Mouse (Mus musculus): Measurements from ENCODE around the gene Raver1.

Gene Raver1

GRCm38 (mm10) chr9:21041308-21041707, 50.5 kb downstream of the Raver1 start:
- DNase-seq (ENCODE audit: low spot score in 2 of 2), result no peak

GRCm38 (mm10) chr9:21039779-21040178, 52.0 kb downstream of the Raver1 start:
- no peak for DNase-seq (ENCODE audit: low spot score in 2 of 2)

DNA sequence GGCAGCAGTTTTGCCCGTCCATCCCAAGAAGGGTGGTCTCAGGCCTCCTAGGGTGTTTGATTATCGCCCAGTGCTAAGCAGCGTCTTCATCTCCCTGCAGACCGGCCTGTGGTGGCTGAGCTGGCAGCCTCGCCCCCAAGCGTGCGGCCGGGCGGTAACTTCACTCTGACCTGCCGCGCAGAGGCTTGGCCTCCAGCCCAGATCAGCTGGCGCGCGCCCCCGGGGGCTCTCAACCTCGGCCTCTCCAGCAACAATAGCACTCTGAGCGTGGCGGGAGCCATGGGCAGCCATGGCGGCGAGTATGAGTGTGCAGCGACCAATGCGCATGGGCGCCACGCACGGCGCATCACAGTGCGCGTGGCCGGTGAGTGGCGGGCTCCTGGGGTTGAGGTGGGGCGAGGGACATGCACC, 54.3 kb downstream of the Raver1 start:
- no peak for DNase-seq (ENCODE audit: low spot score in 2 of 2)

GRCm38 (mm10) chr9:21036666-21037065, 55.1 kb downstream of the Raver1 start:
- DNase-seq (ENCODE audit: low spot score in 2 of 2), result no peak

GRCm38 (mm10) chr9:21036161-21036560, 55.6 kb downstream of the Raver1 start:
- DNase-seq (ENCODE audit: low spot score in 2 of 2), result no peak

GRCm38 (mm10) chr9:21035586-21035985, 56.2 kb downstream of the Raver1 start:
- DNase-seq (ENCODE audit: low spot score in 2 of 2), result no peak

DNA sequence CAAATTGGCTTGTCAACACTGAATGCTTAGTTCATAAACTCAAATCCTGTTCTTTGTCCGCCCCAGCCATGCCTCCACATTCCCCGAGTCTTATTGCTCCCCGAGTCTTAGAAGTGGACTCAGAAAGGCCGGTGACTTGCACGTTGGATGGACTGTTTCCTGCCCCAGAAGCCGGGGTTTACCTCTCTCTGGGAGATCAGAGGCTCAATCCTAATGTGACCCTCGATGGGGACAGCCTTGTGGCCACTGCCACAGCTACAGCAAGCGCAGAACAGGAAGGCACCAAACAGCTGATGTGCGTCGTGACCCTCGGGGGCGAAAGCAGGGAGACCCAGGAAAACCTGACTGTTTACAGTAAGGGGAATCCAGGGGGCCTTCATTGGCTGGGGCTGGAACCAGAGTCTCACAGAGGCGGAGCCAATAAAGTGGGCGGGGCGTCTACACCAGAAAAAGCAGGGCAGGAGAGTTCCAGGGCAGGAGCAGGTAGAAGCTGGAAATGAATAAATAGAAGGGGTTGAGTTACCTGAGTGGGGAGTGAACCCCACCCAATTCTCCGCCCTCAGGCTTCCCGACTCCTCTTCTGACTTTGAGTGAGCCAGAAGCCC, 57.2 kb downstream of the Raver1 start:
- DNase-seq (ENCODE audit: low spot score in 2 of 2), result no peak

DNA sequence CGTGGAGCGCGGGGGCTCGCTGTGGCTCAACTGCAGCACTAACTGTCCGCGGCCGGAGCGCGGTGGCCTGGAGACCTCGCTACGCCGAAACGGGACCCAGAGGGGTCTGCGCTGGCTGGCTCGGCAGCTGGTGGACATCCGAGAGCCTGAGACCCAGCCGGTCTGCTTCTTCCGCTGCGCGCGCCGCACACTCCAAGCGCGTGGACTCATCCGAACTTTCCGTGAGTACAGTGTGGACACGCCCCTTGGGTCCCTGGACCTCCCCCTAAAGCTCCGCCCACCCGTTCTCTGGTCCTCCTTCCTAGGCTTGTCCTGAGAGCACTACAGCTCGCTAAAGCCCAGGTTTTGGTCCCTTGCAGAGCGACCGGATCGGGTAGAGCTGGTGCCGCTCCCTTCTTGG, 58.7 kb downstream of the Raver1 start:
- DNase-seq (ENCODE audit: low spot score in 2 of 2), result peak; percentile 84

GRCm38 (mm10) chr9:21032491-21032890, 59.3 kb downstream of the Raver1 start:
- DNase-seq (ENCODE audit: low spot score in 2 of 2), result no peak

GRCm38 (mm10) chr9:21031896-21032351, 59.9 kb downstream of the Raver1 start, which contains the start of gene Icam5:
Icam5 (plus strand) TSS chr9:21032073.
- DNase-seq (ENCODE audit: low spot score in 2 of 2), result no peak

GRCm38 (mm10) chr9:21031251-21031895, 60.4 kb downstream of the Raver1 start:
- peak in 1 of 2 experiments; percentile 55 for DNase-seq (ENCODE audit: low spot score in 2 of 2)

- DNase-seq (ENCODE audit: low spot score in 2 of 2), result peak; percentile 65 to 82
Measured at GRCm38 (mm10) chr9:21030781-21031250, 61.0 kb downstream of the Raver1 start.

DNA sequence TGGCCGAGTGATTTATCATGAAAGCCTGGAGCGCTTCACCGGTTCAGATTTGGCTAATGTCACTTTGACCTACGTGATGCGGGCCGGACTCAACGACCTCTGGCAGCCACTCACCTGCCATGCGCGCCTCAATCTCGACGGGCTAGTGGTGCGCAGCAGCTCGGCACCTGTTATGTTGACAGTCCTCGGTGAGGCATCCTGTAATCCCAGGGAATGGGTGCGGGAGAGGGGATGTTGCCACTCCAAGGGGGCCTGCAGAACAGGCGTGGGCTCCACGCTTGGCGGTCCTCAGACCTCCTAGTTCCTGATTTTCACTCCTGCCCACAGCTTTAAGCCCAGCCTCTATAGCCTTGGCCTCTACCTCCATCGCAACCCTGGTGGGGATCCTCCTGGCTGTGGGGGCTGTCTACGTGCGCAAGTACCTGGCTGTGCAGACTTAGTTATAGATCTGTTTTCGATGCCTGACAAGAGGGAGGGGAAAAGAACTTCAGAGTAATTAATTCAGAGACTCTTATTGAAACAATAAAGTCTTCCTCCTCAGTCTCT, 61.7 kb downstream of the Raver1 start:
- DNase-seq (ENCODE audit: low spot score in 2 of 2), result no peak

GRCm38 (mm10) chr9:21029291-21030054, 62.3 kb downstream of the Raver1 start, which contains the start of gene Icam4:
Icam4 (plus strand) TSS chr9:21029373.
- DNase-seq (ENCODE audit: low spot score in 2 of 2), result peak; percentile 66 to 82

DNA sequence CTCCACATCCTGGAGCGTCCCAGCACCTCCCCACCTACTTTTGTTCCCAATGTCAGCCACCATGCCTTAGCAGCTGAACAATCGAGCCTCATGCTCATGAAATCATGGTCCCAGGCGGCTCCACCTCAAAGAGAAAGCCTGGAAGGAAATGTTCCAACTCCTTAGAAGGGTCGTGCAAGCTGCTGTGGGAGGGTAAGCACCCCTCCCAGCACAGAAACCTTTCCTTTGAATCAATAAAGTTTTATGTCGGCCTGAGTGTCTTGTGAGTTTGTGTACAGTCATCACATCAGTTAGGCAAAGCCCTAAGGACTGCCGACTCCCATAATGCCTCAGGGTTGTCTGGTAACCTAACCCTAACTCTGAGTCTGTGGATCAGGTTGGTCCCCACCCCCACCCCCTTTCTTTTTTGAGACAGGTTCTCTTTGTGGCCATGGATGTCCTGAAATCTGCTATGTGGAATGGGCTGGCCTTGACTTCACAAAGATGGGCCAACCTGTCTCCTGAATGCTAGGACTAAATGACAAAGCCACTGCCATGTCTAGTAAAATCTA, 63.2 kb downstream of the Raver1 start:
- DNase-seq (ENCODE audit: low spot score in 2 of 2), result no peak

GRCm38 (mm10) chr9:21027774-21028290, 64.0 kb downstream of the Raver1 start:
- DNase-seq (ENCODE audit: low spot score in 2 of 2), result no peak

DNA sequence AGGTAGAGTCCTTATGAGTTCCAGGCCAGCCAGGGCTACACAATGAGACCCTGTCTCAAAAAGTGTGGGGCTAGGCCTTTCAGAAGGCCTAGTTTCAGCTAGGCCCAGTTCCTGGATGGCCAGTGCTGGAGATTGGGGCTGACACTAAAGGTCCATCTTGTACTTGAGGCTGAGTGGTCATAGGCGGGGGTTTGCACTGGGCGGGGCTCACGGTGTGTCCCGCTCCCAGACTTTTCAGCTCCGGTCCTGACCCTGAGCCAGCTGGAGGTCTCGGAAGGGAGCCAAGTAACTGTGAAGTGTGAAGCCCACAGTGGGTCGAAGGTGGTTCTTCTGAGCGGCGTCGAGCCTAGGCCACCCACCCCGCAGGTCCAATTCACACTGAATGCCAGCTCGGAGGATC, 65.0 kb downstream of the Raver1 start:
- no peak for DNase-seq (ENCODE audit: low spot score in 2 of 2)

GRCm38 (mm10) chr9:21025258-21025810, 66.5 kb downstream of the Raver1 start:
- DNase-seq (ENCODE audit: low spot score in 2 of 2), result peak in 1 of 2 experiments; percentile 62
